Mouse (Mus musculus) lung, postnatal 25 days (tissue): Measurements from ENCODE around the gene H2afz.
"Not testable (repeated sequence)": the region's sequence is repeated elsewhere in the genome, so short reads cannot be mapped to it uniquely, and the experiment has no call there.

Source experiments
- DNase-seq: peaks from one replicate; pipeline ENCODE4 v3.0.0; 2022; ENCODE audit warnings: low spot score

Gene H2afz

GRCm38 (mm10) chr3:137864124-137864987 is at the start of gene H2afz:
TSS of gene H2afz (plus strand) at chr3:137864487.
- DNase-seq: peak; percentile 98

GRCm38 (mm10) chr3:137818713-137819112 is 45.6 kb upstream of the H2afz start:
- no peak for DNase-seq

- peak; percentile 7 for DNase-seq
These were observed 43.4 kb upstream of the H2afz start for GRCm38 (mm10) chr3:137820688-137821467.

GRCm38 (mm10) chr3:137823317-137823716 is 41.0 kb upstream of the H2afz start:
- DNase-seq: no peak

- DNase-seq: no peak
These were observed 36.6 kb upstream of the H2afz start for GRCm38 (mm10) chr3:137827678-137828077.

- no peak for DNase-seq
These were observed 33.1 kb upstream of the H2afz start for GRCm38 (mm10) chr3:137831156-137831555.

GRCm38 (mm10) chr3:137833128-137833527 is 31.2 kb upstream of the H2afz start:
- DNase-seq: peak; percentile 5

GRCm38 (mm10) chr3:137833698-137834097 is 30.6 kb upstream of the H2afz start:
- no peak for DNase-seq

- no peak for DNase-seq
These were observed 27.7 kb upstream of the H2afz start for GRCm38 (mm10) chr3:137836543-137836942.

- DNase-seq: no peak
These were observed 26.1 kb upstream of the H2afz start for GRCm38 (mm10) chr3:137838160-137838559.

GRCm38 (mm10) chr3:137842944-137843343 is 21.3 kb upstream of the H2afz start:
- no peak for DNase-seq

GRCm38 (mm10) chr3:137844263-137844662 is 20.0 kb upstream of the H2afz start:
- no peak for DNase-seq

GRCm38 (mm10) chr3:137846552-137846951 is 17.7 kb upstream of the H2afz start:
- DNase-seq: no peak

GRCm38 (mm10) chr3:137848354-137848753 is 15.9 kb upstream of the H2afz start:
- peak; percentile 29 for DNase-seq

GRCm38 (mm10) chr3:137849697-137850096 is 14.6 kb upstream of the H2afz start:
- DNase-seq: no peak

GRCm38 (mm10) chr3:137851196-137851595 is 13.1 kb upstream of the H2afz start:
- no peak for DNase-seq

- DNase-seq: not testable (repeated sequence)
These were observed 11.3 kb upstream of the H2afz start for GRCm38 (mm10) chr3:137853011-137853410.

GRCm38 (mm10) chr3:137855328-137855727 is 9.0 kb upstream of the H2afz start:
- DNase-seq: no peak

GRCm38 (mm10) chr3:137856061-137856460 is 8.2 kb upstream of the H2afz start:
- DNase-seq: no peak

GRCm38 (mm10) chr3:137860394-137861170 is 3.7 kb upstream of the H2afz start:
- no peak for DNase-seq

GRCm38 (mm10) chr3:137861436-137861835 is 2.9 kb upstream of the H2afz start:
- DNase-seq: no peak

GRCm38 (mm10) chr3:137862600-137862999 is 1.7 kb upstream of the H2afz start:
- no peak for DNase-seq
